Mouse (Mus musculus) MEL (cell line): ENCODE results near the gene Eef1akmt3. TPM values are rescaled to one million over a fixed set of nuclear protein-coding genes. Genes with fewer than 3 reads are reported as not detected.

ENCODE experiments used
- DNase-seq: peaks from one replicate; pipeline ENCODE4 v3.0.0; 2011; ENCODE audit warnings: low read depth, low spot score
- H3K27ac ChIP-seq: 2 replicates; pipeline ENCODE4 v1.5.1; 2012; ENCODE audit warnings: low read depth, mild to moderate bottlenecking, control low read depth, low read length, moderate library complexity; ENCODE audit not compliant: control insufficient read depth
- H3K27me3 ChIP-seq, 2 experiments: fragments of 150-350 bp in 1 of 2; sonication (generic) in 1 of 2; 2 replicates each; pipeline ENCODE4 v1.6.1; 2012; ENCODE audit warnings: low read length in 2 of 2, mild to moderate bottlenecking in 2 of 2, improper control_type of control experiment in 1 of 2, moderate library complexity in 1 of 2; ENCODE audit not compliant: insufficient read depth in 2 of 2, control insufficient read depth in 1 of 2
- H3K36me3 ChIP-seq, 2 experiments: 2 replicates each; pipeline ENCODE4 v1.6.1; 2012 to 2014; ENCODE audit warnings: low read length in 2 of 2, improper control_type of control experiment in 1 of 2, inconsistent platforms in 1 of 2, mild to moderate bottlenecking in 1 of 2; ENCODE audit not compliant: insufficient read depth in 2 of 2, control insufficient read depth in 1 of 2
- H3K4me1 ChIP-seq, 2 experiments: fragments of 150-350 bp in 1 of 2; sonication (generic) in 1 of 2; 2 replicates each; pipeline ENCODE4 v1.6.1; 2012; ENCODE audit warnings: low read length in 2 of 2, improper control_type of control experiment in 1 of 2, mild to moderate bottlenecking in 1 of 2; ENCODE audit not compliant: insufficient read depth in 2 of 2, control insufficient read depth in 1 of 2
- H3K4me3 ChIP-seq, 2 experiments: fragments of 150-350 bp in 1 of 2; sonication (generic) in 1 of 2; 2 replicates each; pipeline ENCODE4 v1.5.1; 2012; ENCODE audit warnings: low read depth in 2 of 2, low read length in 2 of 2, mild to moderate bottlenecking in 2 of 2, moderate library complexity in 2 of 2, control low read depth in 1 of 2, improper control_type of control experiment in 1 of 2; ENCODE audit not compliant: control insufficient read depth in 1 of 2, insufficient read depth in 1 of 2
- H3K79me2 ChIP-seq: 2 replicates; pipeline ENCODE4 v1.6.1; 2012; ENCODE audit warnings: mild to moderate bottlenecking, low read length, moderate library complexity; ENCODE audit not compliant: control insufficient read depth, poor library complexity, insufficient read depth
- H3K9ac ChIP-seq: 2 replicates; pipeline ENCODE4 v1.6.1; 2012; ENCODE audit warnings: low read depth, mild to moderate bottlenecking, control low read depth, low read length, moderate library complexity; ENCODE audit not compliant: control insufficient read depth, poor library complexity, severe bottlenecking
- H3K9me3 ChIP-seq: fragments of 150-350 bp; sonication (generic); replicated peaks from 2 replicates; pipeline ENCODE4 v1.6.1; 2012; ENCODE audit warnings: mild to moderate bottlenecking, low read length, improper control_type of control experiment, moderate library complexity; ENCODE audit not compliant: insufficient read depth
- BHLHE40 ChIP-seq: IDR thresholded peaks from 2 replicates; pipeline ENCODE4 v1.6.1; 2012; ENCODE audit warnings: low read depth, mild to moderate bottlenecking, inconsistent platforms, low read length, improper control_type of control experiment, borderline replicate concordance
- CHD1 ChIP-seq: IDR thresholded peaks from 2 replicates; pipeline ENCODE4 v1.6.1; 2012; ENCODE audit warnings: low read depth, mild to moderate bottlenecking, inconsistent platforms, low read length, improper control_type of control experiment
- CHD2 ChIP-seq: IDR thresholded peaks from 2 replicates; pipeline ENCODE4 v1.6.1; 2011; ENCODE audit warnings: low read length, improper control_type of control experiment
- E2F4 ChIP-seq: IDR thresholded peaks from 2 replicates; pipeline ENCODE4 v1.6.1; 2011; ENCODE audit warnings: low read depth, low read length, improper control_type of control experiment, borderline replicate concordance
- ELF1 ChIP-seq: IDR thresholded peaks from 2 replicates; pipeline ENCODE4 v1.6.1; 2014; ENCODE audit warnings: low read depth, mild to moderate bottlenecking, inconsistent platforms, low read length, improper control_type of control experiment, moderate library complexity
- ETS1 ChIP-seq: IDR thresholded peaks from 2 replicates; pipeline ENCODE4 v1.6.1; 2012; ENCODE audit warnings: low read depth, mild to moderate bottlenecking, inconsistent platforms, low read length, improper control_type of control experiment, moderate library complexity
- GATA1 ChIP-seq: IDR thresholded peaks from 2 replicates; pipeline ENCODE4 v1.6.1; 2011; ENCODE audit warnings: low read depth, low read length, improper control_type of control experiment
- HCFC1 ChIP-seq: IDR thresholded peaks from 2 replicates; pipeline ENCODE4 v1.6.1; 2012; ENCODE audit warnings: low read depth, mild to moderate bottlenecking, inconsistent platforms, low read length, improper control_type of control experiment, moderate library complexity
- JUND ChIP-seq: IDR thresholded peaks from 2 replicates; pipeline ENCODE4 v1.6.1; 2011; ENCODE audit warnings: low read depth, mild to moderate bottlenecking, improper control_type of control experiment, low read length
- MAX ChIP-seq: IDR thresholded peaks from 2 replicates; pipeline ENCODE4 v1.6.1; 2011; ENCODE audit warnings: low read length, improper control_type of control experiment
- MAZ ChIP-seq: IDR thresholded peaks from 2 replicates; pipeline ENCODE4 v1.6.1; 2012; ENCODE audit warnings: low read depth, mild to moderate bottlenecking, inconsistent platforms, low read length, improper control_type of control experiment
- MEF2A ChIP-seq: IDR thresholded peaks from 2 replicates; pipeline ENCODE4 v1.6.1; 2014; ENCODE audit warnings: low read depth, mild to moderate bottlenecking, inconsistent platforms, low read length, improper control_type of control experiment; ENCODE audit not compliant: poor library complexity, insufficient replicate concordance, severe bottlenecking; ENCODE audit errors: extremely low read depth
- MXI1 ChIP-seq: IDR thresholded peaks from 2 replicates; pipeline ENCODE4 v1.6.1; 2011; ENCODE audit warnings: mild to moderate bottlenecking, low read depth, low read length, improper control_type of control experiment
- NRF1 ChIP-seq: IDR thresholded peaks from 2 replicates; pipeline ENCODE4 v1.6.1; 2014; ENCODE audit warnings: low read depth, mild to moderate bottlenecking, inconsistent platforms, low read length, improper control_type of control experiment, moderate library complexity; ENCODE audit not compliant: poor library complexity, insufficient read depth, severe bottlenecking
- POLR2A ChIP-seq, 2 experiments: IDR thresholded peaks; 2 replicates each; pipeline ENCODE4 v1.6.1; 2011 to 2012; ENCODE audit warnings: low read length in 2 of 2, mild to moderate bottlenecking in 2 of 2, control low read depth in 1 of 2, improper control_type of control experiment in 1 of 2, low read depth in 1 of 2, moderate library complexity in 1 of 2; ENCODE audit not compliant: control insufficient read depth in 1 of 2, insufficient read depth in 1 of 2, poor library complexity in 1 of 2
- RAD21 ChIP-seq: IDR thresholded peaks from 2 replicates; pipeline ENCODE4 v1.6.1; 2011; ENCODE audit warnings: mild to moderate bottlenecking, low read depth, low read length, improper control_type of control experiment
- TAL1 ChIP-seq: IDR thresholded peaks from 2 replicates; pipeline ENCODE4 v1.6.1; 2012; ENCODE audit warnings: mild to moderate bottlenecking, inconsistent platforms, low read length, moderate library complexity, mixed read lengths
- TBP ChIP-seq: IDR thresholded peaks from 2 replicates; pipeline ENCODE4 v1.8.0; 2011; ENCODE audit warnings: low read depth, low read length, improper control_type of control experiment
- TCF12 ChIP-seq: IDR thresholded peaks from 2 replicates; pipeline ENCODE4 v1.6.1; 2014; ENCODE audit warnings: low read depth, mild to moderate bottlenecking, inconsistent platforms, low read length, improper control_type of control experiment, moderate library complexity
- UBTF ChIP-seq: IDR thresholded peaks from 2 replicates; pipeline ENCODE4 v1.6.1; 2012; ENCODE audit warnings: low read depth, mild to moderate bottlenecking, inconsistent platforms, low read length, improper control_type of control experiment, moderate library complexity, borderline replicate concordance; ENCODE audit not compliant: insufficient read depth
- USF1 ChIP-seq: IDR thresholded peaks from 2 replicates; pipeline ENCODE4 v1.6.1; 2014; ENCODE audit warnings: low read depth, mild to moderate bottlenecking, inconsistent platforms, low read length, improper control_type of control experiment, moderate library complexity
- USF2 ChIP-seq, 2 experiments: IDR thresholded peaks; 2 replicates each; pipeline ENCODE4 v1.6.1; 2011 to 2012; ENCODE audit warnings: improper control_type of control experiment in 2 of 2, low read length in 2 of 2, borderline replicate concordance in 1 of 2, inconsistent platforms in 1 of 2, low read depth in 1 of 2, mild to moderate bottlenecking in 1 of 2; ENCODE audit not compliant: insufficient read depth in 1 of 2
- ZKSCAN1 ChIP-seq: IDR thresholded peaks from 2 replicates; pipeline ENCODE4 v1.6.1; 2012; ENCODE audit warnings: low read depth, mild to moderate bottlenecking, inconsistent platforms, low read length, improper control_type of control experiment, moderate library complexity
- ZMIZ1 ChIP-seq: IDR thresholded peaks from 2 replicates; pipeline ENCODE4 v1.6.1; 2012; ENCODE audit warnings: low read depth, mild to moderate bottlenecking, inconsistent platforms, low read length, improper control_type of control experiment, moderate library complexity
- ZNF384 ChIP-seq: IDR thresholded peaks from 2 replicates; pipeline ENCODE4 v1.6.1; 2012; ENCODE audit warnings: low read depth, mild to moderate bottlenecking, inconsistent platforms, low read length, improper control_type of control experiment
- polyA plus RNA-seq, 2 experiments: library from polyadenylated mRNA; stranded (reverse) in 1 of 2; unstranded in 1 of 2; fragments of >175 nt in 1 of 2; fragments of >200 nt in 1 of 2; gene quantifications; 2 replicates each; pipeline versions ENCODE4 v1.2.1 to v1.2.4; 2012; ENCODE audit warnings: low replicate concordance in 2 of 2, low read depth in 1 of 2; ENCODE audit not compliant: insufficient read length in 2 of 2, insufficient read depth in 1 of 2, missing spikeins in 1 of 2
- total RNA-seq: library from RNA; depleted of rRNA; stranded (reverse); fragments of 300-350 nt; gene quantifications from 2 replicates; pipeline ENCODE4 v1.2.3, GENCODE M21; 2012

The Eef1akmt3 gene
- total and polyA plus RNA-seq, 3 experiments, result 0.27 to 2.3 TPM; not detected in 1

DNA sequence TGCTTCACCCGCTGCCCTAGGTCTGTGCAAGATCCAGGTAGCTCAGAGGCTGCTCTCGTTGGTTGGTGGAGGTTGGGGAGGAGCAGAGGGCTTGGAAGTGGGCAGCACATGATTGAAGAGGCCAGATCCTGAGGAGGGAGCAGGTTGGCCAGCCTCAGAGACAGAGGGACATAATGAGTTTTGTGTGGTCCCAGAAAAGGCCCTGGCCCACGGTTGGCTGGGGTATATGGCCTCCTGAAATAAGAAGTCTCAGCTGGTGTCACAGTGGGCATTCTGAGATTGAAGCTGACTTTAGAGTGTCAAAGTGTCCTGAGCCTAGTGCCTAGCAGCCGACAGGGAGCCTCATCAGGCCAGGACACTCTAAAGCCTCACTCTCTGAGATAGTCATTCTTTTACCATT is 56.2 kb downstream of the Eef1akmt3 start:
- Histone ChIP-seq H3K36me3 (peaks cover 0 to 10% of the 10 kb centered on the region in 2 experiments; a peak in 3 of 4 replicates), H3K27me3 (no peaks in the 10 kb centered on the region), H3K9me3 (no peaks in the 10 kb centered on the region), H3K9ac (no peak overlapping the region), H3K4me1 (peaks cover 4 to 24% of the 10 kb centered on the region in 2 experiments; a peak in 3 of 4 replicates), H3K79me2 (peaks cover 30% of the 10 kb centered on the region), H3K4me3 (no peak overlapping the region), H3K27ac (no peak overlapping the region)
- TF ChIP-seq ZMIZ1 (no peak), GATA1 (no peak), HCFC1 (no peak), MXI1 (no peak), POLR2A (IDR thresholded peaks at IDR 0.05; ENCODE audit: control insufficient read depth in 1 of 2, insufficient read depth in 1 of 2, low read depth in 1 of 2, low read length in 2 of 2, poor library complexity in 1 of 2) (no peak), NRF1 (no peak), RAD21 (no peak), JUND (no peak), CHD1 (no peak), TBP (no peak), CHD2 (no peak), UBTF (no peak), ELF1 (no peak), ZNF384 (no peak), TCF12 (no peak), TAL1 (no peak), BHLHE40 (no peak), MAZ (no peak), MEF2A (no peak), ZKSCAN1 (no peak)
- no peak for DNase-seq

DNA sequence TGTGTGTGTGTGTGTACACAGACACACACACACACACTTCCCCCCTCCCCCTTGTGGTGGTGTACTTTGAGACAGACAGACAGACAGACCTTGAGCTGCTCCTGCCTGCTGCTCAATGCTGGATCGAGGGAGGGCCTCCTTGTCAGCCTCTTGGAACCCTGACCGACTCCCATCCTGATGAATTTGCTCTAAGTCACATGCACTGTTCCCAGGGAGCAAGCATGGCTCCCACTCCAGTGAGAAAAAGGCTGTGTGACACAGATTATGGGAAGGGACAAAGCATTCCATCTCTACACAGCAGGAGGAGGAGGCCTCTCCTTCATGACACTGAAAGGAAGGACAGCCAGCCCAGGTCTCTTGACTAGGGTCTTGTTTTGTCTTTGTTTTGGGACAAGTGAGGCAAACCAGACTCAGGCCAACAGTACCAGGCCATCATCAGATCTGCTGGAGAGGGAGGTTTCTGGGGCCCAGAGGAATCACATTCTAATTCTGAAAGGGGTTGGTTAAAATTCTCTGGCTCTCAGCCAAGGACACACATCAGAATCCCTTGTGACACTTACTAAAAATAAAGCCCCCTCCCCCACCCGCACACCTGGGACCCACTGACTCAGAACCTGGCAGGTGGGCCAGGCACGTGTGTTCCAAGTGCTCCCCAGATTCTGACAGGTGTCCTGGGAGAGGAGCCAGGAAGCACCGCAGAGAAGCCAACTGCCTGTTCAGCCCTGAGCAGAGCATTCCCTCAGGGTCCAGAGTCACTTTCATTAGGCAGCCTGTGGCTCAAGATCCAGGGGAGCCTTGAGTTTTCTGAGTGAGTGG is 56.9 kb downstream of the Eef1akmt3 start:
- H3K4me1 ChIP-seq, result peaks cover 4 to 28% of the 10 kb centered on the region in 2 experiments; a peak in 3 of 4 replicates
- H3K79me2 ChIP-seq, result peaks cover 36% of the 10 kb centered on the region
- no peak overlapping the region for H3K9ac ChIP-seq
- H3K4me3 ChIP-seq, result no peak overlapping the region
- no peaks in the 10 kb centered on the region for H3K27me3 ChIP-seq
- H3K36me3 ChIP-seq, result peaks cover 0 to 11% of the 10 kb centered on the region in 2 experiments; a peak in 3 of 4 replicates
- DNase-seq, result no peak
- TF ChIP-seq MAX (no peak), USF1 (no peak), USF2 (IDR thresholded peaks at IDR 0.05; ENCODE audit: borderline replicate concordance in 1 of 2, insufficient read depth in 1 of 2, low read depth in 1 of 2, low read length in 2 of 2) (no peak), CHD1 (no peak), ETS1 (no peak), MXI1 (no peak), E2F4 (no peak), RAD21 (no peak), BHLHE40 (no peak), TBP (no peak), HCFC1 (no peak), ZMIZ1 (no peak), ZKSCAN1 (no peak), CHD2 (no peak), JUND (no peak)
- no peak overlapping the region for H3K27ac ChIP-seq
- no peaks in the 10 kb centered on the region for H3K9me3 ChIP-seq
